Mouse (Mus musculus) lung, postnatal 0 days (tissue): ENCODE measurements around the gene Vil1.

Source experiments
- CTCF ChIP-seq: IDR thresholded peaks from 2 replicates; pipeline ENCODE4 v1.5.1; 2016; ENCODE audit warnings: antibody characterized with exemption, mild to moderate bottlenecking
- EP300 ChIP-seq: IDR thresholded peaks from 2 replicates; pipeline ENCODE4 v1.6.1; 2016; ENCODE audit warnings: antibody characterized with exemption, mild to moderate bottlenecking, control low read depth

GRCm38 (mm10) chr1:74383385-74383784 is 25.8 kb upstream of the Vil1 start:
- no peak for TF ChIP-seq EP300
- no peak for TF ChIP-seq CTCF
